Mouse (Mus musculus) heart, adult 2 months (tissue): ENCODE results near the gene Trim72.

Source experiments
- CTCF ChIP-seq: fragments of 200-600 bp; IDR thresholded peaks from 2 replicates; pipeline ENCODE4 v1.8.1; 2022; ENCODE audit warnings: antibody characterized with exemption, mild to moderate bottlenecking, moderate library complexity
- POLR2A ChIP-seq: fragments of 200-500 bp; IDR thresholded peaks from 2 replicates; pipeline ENCODE4 v1.6.1; 2011; ENCODE audit warnings: mild to moderate bottlenecking, low read depth, low read length, control low read depth; ENCODE audit not compliant: insufficient read depth

DNA sequence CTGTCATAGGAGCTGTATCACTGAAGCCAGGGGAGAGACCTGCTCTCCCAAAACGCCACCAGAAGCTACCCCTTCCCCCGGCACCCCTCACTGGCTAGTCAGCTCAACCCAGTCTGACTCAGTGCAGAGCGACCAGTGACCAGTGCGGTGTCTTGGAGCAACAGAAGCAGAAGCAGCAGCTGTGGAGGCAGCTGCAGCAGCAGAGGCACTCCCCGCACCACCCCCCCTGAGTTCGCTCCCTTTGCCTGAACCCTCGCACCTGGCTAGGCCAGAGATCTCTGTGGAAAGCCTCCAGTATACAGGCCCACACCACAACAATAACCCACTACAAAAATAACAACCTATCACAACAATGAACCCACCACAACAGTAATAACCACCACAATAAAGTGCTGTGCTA is 54.8 kb downstream of the Trim72 start:
- TF ChIP-seq POLR2A (no peak), CTCF (no peak)
